Mouse (Mus musculus) ES-E14 (cell line): ENCODE data around the gene Hmgcl. TPM values are rescaled to one million over a fixed set of nuclear protein-coding genes. Genes with fewer than 3 reads are reported as not detected.

Source experiments
- DNase-seq: peaks from one replicate; pipeline ENCODE4 v3.0.0-alpha.2; 2013; ENCODE audit warnings: low read depth, low spot score
- H3K27ac ChIP-seq: 2 replicates; pipeline ENCODE4 v1.5.1; 2012; ENCODE audit warnings: low read depth, mild to moderate bottlenecking, low read length, moderate library complexity, mixed read lengths; ENCODE audit not compliant: poor library complexity, insufficient read depth, severe bottlenecking
- H3K36me3 ChIP-seq: 2 replicates; pipeline ENCODE4 v1.6.1; 2012; ENCODE audit warnings: mild to moderate bottlenecking, low read length, moderate library complexity, mixed read lengths; ENCODE audit not compliant: control insufficient read depth, poor library complexity, insufficient read depth, severe bottlenecking
- H3K4me1 ChIP-seq, 2 experiments: fragments of 150-350 bp in 1 of 2; sonication (generic) in 1 of 2; 2 replicates each; pipeline ENCODE4 v1.6.1; 2012; ENCODE audit warnings: low read length in 2 of 2, mild to moderate bottlenecking in 1 of 2, mixed read lengths in 1 of 2; ENCODE audit not compliant: control insufficient read depth in 2 of 2, insufficient read depth in 2 of 2, poor library complexity in 1 of 2
- H3K4me3 ChIP-seq, 2 experiments: fragments of 150-350 bp in 1 of 2; sonication (generic) in 1 of 2; 2 replicates each; pipeline ENCODE4 v1.5.1; 2012; ENCODE audit warnings: low read length in 2 of 2, low read depth in 1 of 2, mild to moderate bottlenecking in 1 of 2, mixed read lengths in 1 of 2; ENCODE audit not compliant: insufficient read depth in 1 of 2, poor library complexity in 1 of 2, severe bottlenecking in 1 of 2
- H3K9ac ChIP-seq: 2 replicates; pipeline ENCODE4 v1.6.1; 2012; ENCODE audit warnings: low read depth, mild to moderate bottlenecking, low read length, mixed read lengths; ENCODE audit not compliant: poor library complexity, insufficient read depth, severe bottlenecking
- H3K9me3 ChIP-seq: fragments of 150-350 bp; sonication (generic); 2 replicates; pipeline ENCODE4 v1.6.1; 2012; ENCODE audit warnings: low read depth, mild to moderate bottlenecking, low read length; ENCODE audit not compliant: control insufficient read depth, insufficient read depth
- CHD2 ChIP-seq: IDR thresholded peaks from 2 replicates; pipeline ENCODE4 v1.6.1; 2014; ENCODE audit warnings: mild to moderate bottlenecking, low read depth, low read length, inconsistent platforms
- HCFC1 ChIP-seq: IDR thresholded peaks from 2 replicates; pipeline ENCODE4 v1.6.1; 2012; ENCODE audit warnings: low read length, inconsistent platforms, borderline replicate concordance; ENCODE audit not compliant: insufficient read depth
- MAFK ChIP-seq: IDR thresholded peaks from 2 replicates; pipeline ENCODE4 v1.6.1; 2014; ENCODE audit warnings: mild to moderate bottlenecking, low read depth, low read length, inconsistent platforms; ENCODE audit not compliant: insufficient read depth
- ZC3H11A ChIP-seq: IDR thresholded peaks from 2 replicates; pipeline ENCODE4 v1.6.1; 2012; ENCODE audit warnings: low read depth, mild to moderate bottlenecking, inconsistent platforms, low read length, borderline replicate concordance
- ZNF384 ChIP-seq: IDR thresholded peaks from 2 replicates; pipeline ENCODE4 v1.6.1; 2012; ENCODE audit warnings: low read depth, low read length, inconsistent platforms
- in situ Hi-C, 2 experiments: fragments of 600-800 bp; cut with MboI; formaldehyde crosslinking; loops; one replicate each; pipeline ENCODE4 v1.15.1; 2025; ENCODE audit warnings: low sequenced_read_pairs in 2 of 2, inconsistent platforms in 1 of 2; ENCODE audit not compliant: unreplicated experiment in 2 of 2
- total RNA-seq: library from RNA; depleted of rRNA; stranded (reverse); fragments of 300-350 nt; gene quantifications from 2 replicates; pipeline ENCODE4 v1.2.3, GENCODE M21; 2012

Hmgcl gene
- total RNA-seq, 1 experiment = 15.6 TPM

GRCm38 (mm10) chr4:135911531-135911930 is 34.7 kb upstream of the Hmgcl start:
- Histone ChIP-seq H3K9ac (no peak overlapping the region), H3K27ac (no peak overlapping the region), H3K4me1 (no peaks in the 10 kb centered on the region), H3K4me3 (no peak overlapping the region), H3K9me3 (no peaks in the 10 kb centered on the region), H3K36me3 (no peaks in the 10 kb centered on the region)
- TF ChIP-seq ZNF384 (no peak), HCFC1 (no peak), ZC3H11A (no peak), MAFK (no peak), CHD2 (no peak)
- no peak for DNase-seq
- in situ Hi-C loops = no loop called here

GRCm38 (mm10) chr4:135912164-135912563 is 34.1 kb upstream of the Hmgcl start:
- in situ Hi-C loops = no loop called here
- no peaks in the 10 kb centered on the region for H3K9me3 ChIP-seq
- H3K27ac ChIP-seq = no peak overlapping the region
- no peak for DNase-seq
- no peaks in the 10 kb centered on the region for H3K36me3 ChIP-seq
- TF ChIP-seq ZNF384 (no peak), ZC3H11A (no peak), HCFC1 (no peak)
- no peak overlapping the region for H3K9ac ChIP-seq
- no peak overlapping the region for H3K4me3 ChIP-seq
- no peaks in the 10 kb centered on the region for H3K4me1 ChIP-seq

GRCm38 (mm10) chr4:135912835-135913234 is 33.4 kb upstream of the Hmgcl start:
- DNase-seq = no peak
- H3K4me3 ChIP-seq = no peak overlapping the region
- no peak overlapping the region for H3K27ac ChIP-seq
- in situ Hi-C loops = no loop called here
- no peak for TF ChIP-seq MAFK
- no peak for TF ChIP-seq CHD2
- no peak for TF ChIP-seq ZC3H11A
- no peak for TF ChIP-seq ZNF384
- no peak for TF ChIP-seq HCFC1
- no peaks in the 10 kb centered on the region for H3K4me1 ChIP-seq
- H3K36me3 ChIP-seq = no peaks in the 10 kb centered on the region
- no peaks in the 10 kb centered on the region for H3K9me3 ChIP-seq
- no peak overlapping the region for H3K9ac ChIP-seq

GRCm38 (mm10) chr4:135913433-135913832 is 32.8 kb upstream of the Hmgcl start:
- no peaks in the 10 kb centered on the region for H3K36me3 ChIP-seq
- no peak overlapping the region for H3K9ac ChIP-seq
- no peak overlapping the region for H3K4me3 ChIP-seq
- no peak overlapping the region for H3K27ac ChIP-seq
- no peak for DNase-seq
- TF ChIP-seq ZNF384 = no peak
- TF ChIP-seq ZC3H11A = no peak
- no peak for TF ChIP-seq HCFC1
- no peak for TF ChIP-seq MAFK
- TF ChIP-seq CHD2 = no peak
- no peaks in the 10 kb centered on the region for H3K4me1 ChIP-seq
- no peaks in the 10 kb centered on the region for H3K9me3 ChIP-seq
- in situ Hi-C loops = no loop called here

- Histone ChIP-seq H3K4me3 (no peak overlapping the region), H3K9me3 (no peaks in the 10 kb centered on the region), H3K9ac (no peak overlapping the region), H3K36me3 (peaks cover 5% of the 10 kb centered on the region; the same call in 1 of the 2 replicates), H3K27ac (no peak overlapping the region), H3K4me1 (peaks cover 2 to 3% of the 10 kb centered on the region in 2 experiments; a peak in 2 of 4 replicates)
- no peak for DNase-seq
- no peak for TF ChIP-seq ZNF384
- TF ChIP-seq HCFC1 = no peak
- TF ChIP-seq CHD2 = no peak
- TF ChIP-seq ZC3H11A = no peak
- no peak for TF ChIP-seq MAFK
- in situ Hi-C loops = no loop called here
Measured at GRCm38 (mm10) chr4:135918635-135919279, 27.5 kb upstream of the Hmgcl start.
